Mouse (Mus musculus): Measurements from ENCODE around the gene Cbl.

DNA sequence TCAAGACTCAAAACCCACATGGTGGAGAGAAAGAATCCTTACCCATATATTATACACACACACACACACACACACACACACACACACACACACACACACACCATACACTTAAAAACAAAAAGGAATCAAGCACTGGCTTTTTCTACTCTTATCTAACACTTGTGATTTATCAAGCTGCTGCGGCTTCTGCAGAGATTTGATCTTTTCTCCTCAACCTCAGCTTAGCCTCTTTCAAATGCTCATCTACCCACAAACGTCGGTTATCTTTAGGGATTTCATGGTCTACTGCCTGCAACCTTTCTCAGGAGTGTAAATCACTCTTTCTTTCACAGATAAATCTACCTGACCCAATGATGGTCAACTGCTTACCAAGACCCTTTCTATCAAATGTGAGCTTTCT is 33.4 kb downstream of the Cbl start:
- TF ChIP-seq POLR2A (IDR thresholded peaks at IDR 0.05; ENCODE audit: insufficient read depth, low read depth, low read length) (no peak), CTCF (IDR thresholded peaks at IDR 0.05; ENCODE audit: insufficient read depth, low read depth, low read length) (no peak)

Measured in olfactory bulb, adult 2 months (tissue).